Mouse (Mus musculus): ENCODE results near the gene Nvl. TPM values are rescaled to one million over a fixed set of nuclear protein-coding genes. Genes with fewer than 3 reads are reported as not detected.

Gene Nvl
- polyA plus RNA-seq, 1 experiment from 2014 or later = 38.8 TPM

DNA sequence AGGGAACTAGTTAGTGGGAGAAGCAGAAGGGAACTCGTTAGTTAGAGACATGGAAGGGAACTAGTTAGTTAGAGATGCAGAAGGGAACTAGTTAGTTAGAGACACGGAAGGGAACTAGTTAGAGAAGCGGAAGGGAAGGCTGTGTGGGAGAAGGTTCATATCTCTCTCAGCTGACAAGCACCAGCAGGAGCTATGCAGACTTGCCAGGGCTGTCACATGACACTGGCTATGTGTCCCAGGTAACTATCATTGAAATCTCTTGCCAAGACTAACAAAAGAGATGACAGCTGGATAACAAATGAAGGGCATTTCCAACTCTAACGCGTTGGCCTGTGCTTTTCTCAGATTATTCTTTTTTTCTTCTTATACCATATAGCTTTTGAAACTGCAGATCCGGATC is 79.4 kb downstream of the Nvl start:
- H3K9ac ChIP-seq = no peak overlapping the region
- no peaks in the 10 kb centered on the region for H3K36me3 ChIP-seq
- H3K4me1 ChIP-seq (replicated peaks) = no peaks in the 10 kb centered on the region
- ATAC-seq (ENCODE audit: low read depth) = no peak
- 83% methylated on average over 6 of the region's 6 CpGs for WGBS
- no peaks in the 10 kb centered on the region for H3K9me3 ChIP-seq
- no peak overlapping the region for H3K4me2 ChIP-seq
- H3K27me3 ChIP-seq = no peaks in the 10 kb centered on the region
- no peak overlapping the region for H3K4me3 ChIP-seq
- no peak overlapping the region for H3K27ac ChIP-seq (replicated peaks)

- Histone ChIP-seq H3K4me1 (replicated peaks) (no peaks in the 10 kb centered on the region), H3K4me2 (no peak overlapping the region), H3K27me3 (no peaks in the 10 kb centered on the region), H3K9ac (no peak overlapping the region), H3K27ac (replicated peaks) (no peak overlapping the region), H3K4me3 (no peak overlapping the region), H3K9me3 (no peaks in the 10 kb centered on the region), H3K36me3 (no peaks in the 10 kb centered on the region)
- WGBS = 85% methylated on average over 2 of the region's 2 CpGs
- no peak for ATAC-seq (ENCODE audit: low read depth)
Observed at GRCm38 (mm10) chr1:181063991-181064390, 80.0 kb downstream of the Nvl start.

DNA sequence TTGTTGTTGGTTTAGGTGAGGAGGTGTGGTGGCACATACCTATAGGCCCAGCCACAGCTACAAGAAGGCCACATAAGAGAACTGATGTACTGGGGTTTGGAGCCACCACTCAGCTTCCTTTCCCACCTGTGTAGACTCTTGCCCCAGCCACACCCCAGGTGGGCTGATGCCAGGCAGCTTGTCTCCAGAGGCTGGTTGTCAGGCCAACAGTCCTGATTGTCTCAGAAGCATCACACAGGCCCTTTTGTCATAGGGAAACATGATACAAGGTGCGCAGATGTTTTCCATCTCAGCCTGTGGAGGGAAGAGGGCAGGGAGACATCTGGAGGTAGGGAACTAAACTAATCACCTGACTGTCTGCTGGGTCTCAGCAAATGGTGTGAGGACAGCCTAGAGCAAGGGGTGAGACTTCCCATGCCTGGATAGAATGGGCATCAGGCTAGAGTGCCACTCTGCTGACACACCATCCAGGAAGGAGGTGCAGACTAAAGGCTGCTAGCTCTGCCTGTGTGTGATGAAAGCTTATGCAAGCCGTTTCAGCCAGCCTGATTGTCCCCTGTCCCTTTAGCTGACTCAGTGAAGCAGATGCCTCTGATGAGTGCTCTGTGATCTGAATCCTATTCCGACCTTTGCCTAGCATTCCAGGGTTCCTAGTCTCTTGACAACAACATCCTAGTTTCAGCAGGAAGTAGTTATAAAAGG is 82.1 kb downstream of the Nvl start:
- H3K4me3 ChIP-seq = no peak overlapping the region
- H3K9me3 ChIP-seq = peaks cover 6% of the 10 kb centered on the region; the same call in 1 of the 2 replicates
- 62% methylated on average over 3 of the region's 3 CpGs for WGBS

DNA sequence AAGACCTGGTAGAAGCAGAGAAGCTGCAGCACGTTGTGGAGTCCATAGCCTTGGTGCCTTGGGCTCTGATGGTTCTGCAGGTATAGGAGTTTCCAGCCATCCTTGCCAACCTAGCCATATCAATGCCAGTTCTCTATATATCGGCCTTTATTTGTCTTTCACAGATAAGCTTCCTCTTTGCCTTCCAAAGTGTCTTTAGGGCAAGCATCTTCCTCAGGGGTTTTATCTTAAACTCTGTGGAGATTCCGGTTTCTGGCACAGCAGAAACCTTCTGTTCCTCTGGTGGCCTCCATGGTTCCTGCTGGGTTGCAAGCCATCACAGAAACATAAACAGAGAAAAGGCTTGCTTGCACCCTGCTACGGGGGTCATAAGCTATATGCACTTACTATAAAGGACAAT is 91.1 kb downstream of the Nvl start:
- ATAC-seq (ENCODE audit: low read depth) = no peak
- Histone ChIP-seq H3K36me3 (no peaks in the 10 kb centered on the region), H3K4me3 (no peak overlapping the region), H3K27ac (replicated peaks) (no peak overlapping the region), H3K9me3 (peaks cover 9% of the 10 kb centered on the region; the same call in 1 of the 2 replicates), H3K4me1 (replicated peaks) (no peaks in the 10 kb centered on the region), H3K4me2 (no peak overlapping the region), H3K27me3 (no peaks in the 10 kb centered on the region), H3K9ac (no peak overlapping the region)
- 80% methylated on average over 4 of the region's 4 CpGs for WGBS

More for the DNA sequence above, 82.1 kb downstream of the Nvl start:
- Histone ChIP-seq H3K36me3 (no peaks in the 10 kb centered on the region), H3K9ac (no peak overlapping the region), H3K4me2 (no peak overlapping the region), H3K27ac (replicated peaks) (no peak overlapping the region), H3K27me3 (no peaks in the 10 kb centered on the region), H3K4me1 (replicated peaks) (no peaks in the 10 kb centered on the region)
- ATAC-seq (ENCODE audit: low read depth) = no peak

- no peak for ATAC-seq (ENCODE audit: low read depth)
- 88% methylated on average over 6 of the region's 6 CpGs for WGBS
- Histone ChIP-seq H3K36me3 (no peaks in the 10 kb centered on the region), H3K4me3 (no peak within 1 kb of the TSS), H3K27ac (replicated peaks) (no peak within 1 kb of the TSS), H3K9ac (no peak within 1 kb of the TSS), H3K4me1 (replicated peaks) (no peaks in the 10 kb centered on the region), H3K9me3 (no peaks in the 10 kb centered on the region), H3K27me3 (no peaks in the 10 kb centered on the region), H3K4me2 (no peak within 1 kb of the TSS)
Observed at GRCm38 (mm10) chr1:181050937-181051336, 93.1 kb downstream of the Nvl start, which contains the start of gene 9130409I23Rik. Gene 9130409I23Rik (plus strand): TSS chr1:181051237.

DNA sequence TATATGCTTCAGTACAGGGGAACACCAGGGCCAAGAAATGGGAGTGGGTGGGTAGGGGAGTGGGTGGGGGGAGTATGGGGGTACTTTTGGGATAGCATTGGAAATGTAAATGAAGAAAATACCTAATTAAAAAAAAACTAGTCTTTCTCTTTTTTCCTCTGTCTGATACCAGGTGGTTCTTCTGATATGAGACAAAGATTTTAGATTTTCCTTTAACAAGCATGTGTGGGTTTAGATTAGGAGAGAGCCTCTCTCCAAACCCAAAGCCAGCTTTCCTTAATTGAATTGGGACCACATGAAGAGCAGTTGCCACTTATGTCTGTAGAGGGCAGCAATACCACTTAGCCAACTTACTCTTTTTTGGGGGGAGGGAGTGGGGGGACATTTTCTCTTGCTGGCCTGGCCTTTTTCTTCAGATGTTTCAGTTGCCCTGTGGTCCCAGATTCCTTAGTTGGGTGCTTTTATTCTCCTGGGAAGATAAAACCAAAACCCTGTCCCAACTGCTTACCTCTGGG is 94.6 kb downstream of the Nvl start:
- H3K27ac ChIP-seq (replicated peaks) = no peak overlapping the region
- H3K4me1 ChIP-seq (replicated peaks) = no peaks in the 10 kb centered on the region
- H3K9ac ChIP-seq = no peak overlapping the region
- H3K36me3 ChIP-seq = no peaks in the 10 kb centered on the region
- no peaks in the 10 kb centered on the region for H3K9me3 ChIP-seq
- no peak overlapping the region for H3K4me3 ChIP-seq
- H3K4me2 ChIP-seq = no peak overlapping the region
- H3K27me3 ChIP-seq = no peaks in the 10 kb centered on the region
- no peak for ATAC-seq (ENCODE audit: low read depth)

GRCm38 (mm10) chr1:181047520-181047919 is 96.5 kb downstream of the Nvl start:
- 70% methylated on average over 1 of the region's 1 CpGs for WGBS
- Histone ChIP-seq H3K36me3 (no peaks in the 10 kb centered on the region), H3K9ac (no peak overlapping the region), H3K27me3 (no peaks in the 10 kb centered on the region), H3K4me2 (no peak overlapping the region), H3K27ac (replicated peaks) (no peak overlapping the region), H3K4me3 (no peak overlapping the region), H3K9me3 (no peaks in the 10 kb centered on the region), H3K4me1 (replicated peaks) (no peaks in the 10 kb centered on the region)
- ATAC-seq (ENCODE audit: low read depth) = no peak

GRCm38 (mm10) chr1:181039652-181040051 is 104.4 kb downstream of the Nvl start:
- Histone ChIP-seq H3K36me3 (no peaks in the 10 kb centered on the region), H3K9me3 (no peaks in the 10 kb centered on the region), H3K27me3 (no peaks in the 10 kb centered on the region), H3K4me2 (no peak overlapping the region), H3K4me3 (no peak overlapping the region), H3K9ac (no peak overlapping the region), H3K27ac (replicated peaks) (no peak overlapping the region), H3K4me1 (replicated peaks) (no peaks in the 10 kb centered on the region)
- no peak for ATAC-seq (ENCODE audit: low read depth)
- 12% methylated on average over 4 of the region's 4 CpGs for WGBS

GRCm38 (mm10) chr1:181037623-181038022 is 106.4 kb downstream of the Nvl start:
- H3K4me2 ChIP-seq = no peak overlapping the region
- no peaks in the 10 kb centered on the region for H3K36me3 ChIP-seq
- no peak overlapping the region for H3K9ac ChIP-seq
- WGBS = 83% methylated on average over 4 of the region's 4 CpGs
- no peaks in the 10 kb centered on the region for H3K9me3 ChIP-seq
- ATAC-seq (ENCODE audit: low read depth) = no peak
- no peaks in the 10 kb centered on the region for H3K4me1 ChIP-seq (replicated peaks)
- no peak overlapping the region for H3K4me3 ChIP-seq
- H3K27ac ChIP-seq (replicated peaks) = no peak overlapping the region
- no peaks in the 10 kb centered on the region for H3K27me3 ChIP-seq

Other genes starting within 250 kb of the Nvl start
- gene Pycr2, start 239.9 kb downstream of the Nvl start, polyA plus RNA-seq (2015; fragmentation: Nextera tagmentation; extraction: Ambion mirVana) = 72.2 and 73.4 TPM in 2 replicates
- gene Lefty1, start 209.2 kb downstream of the Nvl start, polyA plus RNA-seq (2015; fragmentation: Nextera tagmentation; extraction: Ambion mirVana) = 0.49 TPM in 1 of 2 replicates, not detected in the other
- gene Tmem63a, start 201.9 kb downstream of the Nvl start, polyA plus RNA-seq (2015; fragmentation: Nextera tagmentation; extraction: Ambion mirVana) = 2.0 and 3.2 TPM in 2 replicates
- gene Ephx1, start 123.3 kb downstream of the Nvl start, polyA plus RNA-seq (2015; fragmentation: Nextera tagmentation; extraction: Ambion mirVana) = 4.8 and 6.0 TPM in 2 replicates
- gene 9130409I23Rik, start 93.0 kb downstream of the Nvl start, polyA plus RNA-seq (2015; fragmentation: Nextera tagmentation; extraction: Ambion mirVana) = not detected in 2 replicates
- gene Cnih4, start 489 bp upstream of the Nvl start, polyA plus RNA-seq (2015; fragmentation: Nextera tagmentation; extraction: Ambion mirVana) = 61.0 and 65.5 TPM in 2 replicates
- 39.3 and 45.9 TPM in 2 replicates for gene Wdr26, start 67.8 kb upstream of the Nvl start, polyA plus RNA-seq (2015; fragmentation: Nextera tagmentation; extraction: Ambion mirVana)
- 9.6 and 12.9 TPM in 2 replicates for gene Cnih3, start 208.4 kb upstream of the Nvl start, polyA plus RNA-seq (2015; fragmentation: Nextera tagmentation; extraction: Ambion mirVana)